Mouse (Mus musculus): ENCODE data around the gene Elf2.
A peak's percentile ranks its signal among the peaks of the same experiment; 100 is the strongest.
"Not testable (repeated sequence)": the region's sequence is repeated elsewhere in the genome, so short reads cannot be mapped to it uniquely, and the experiment has no call there.

Elf2 gene

GRCm38 (mm10) chr3:51221847-51222246, 118.6 kb downstream of the Elf2 start:
- H3K9me3 ChIP-seq (ENCODE audit: low read length) = no peaks in the 10 kb centered on the region
- no peaks in the 10 kb centered on the region for H3K27me3 ChIP-seq (ENCODE audit: insufficient read depth, low read length)
- peak overlapping the region; percentile 27 for H3K4me3 ChIP-seq (replicated peaks; ENCODE audit: low read length)
- peaks cover 70% of the 10 kb centered on the region for H3K4me1 ChIP-seq (replicated peaks; ENCODE audit: low read depth, low read length)
- H3K36me3 ChIP-seq (ENCODE audit: insufficient read depth, low read length) = peaks cover 7% of the 10 kb centered on the region
- TF ChIP-seq POU5F1 (IDR thresholded peaks at IDR 0.05; ENCODE audit: borderline replicate concordance, low read length) = no peak
- TF ChIP-seq NANOG (IDR thresholded peaks at IDR 0.05; ENCODE audit: borderline replicate concordance, low read length) = no peak
- TF ChIP-seq CTCF (conservative IDR thresholded peaks at IDR 0.05; ENCODE audit: low read length) = no peak

DNA sequence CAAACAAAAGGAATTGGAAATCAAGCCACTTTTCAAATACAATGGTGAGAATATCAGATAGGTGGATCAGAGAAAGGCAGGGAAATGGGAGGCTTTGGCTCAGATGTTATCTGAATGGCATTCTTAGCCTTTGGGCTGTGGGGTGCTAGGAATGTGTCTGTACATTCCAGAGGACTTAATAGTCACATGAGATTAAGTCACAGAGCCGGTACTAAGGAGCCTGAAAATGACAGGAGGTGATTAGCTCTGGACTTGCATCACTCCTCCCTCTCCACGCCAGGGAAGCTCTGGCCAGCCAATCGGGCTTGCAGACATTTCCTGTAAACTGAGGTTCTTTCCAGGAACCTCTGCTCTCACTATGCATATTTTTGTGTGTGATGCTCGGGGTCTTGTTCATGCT, 119.6 kb downstream of the Elf2 start:
- no peaks in the 10 kb centered on the region for H3K36me3 ChIP-seq (ENCODE audit: insufficient read depth, low read length)
- TF ChIP-seq POU5F1 (IDR thresholded peaks at IDR 0.05; ENCODE audit: borderline replicate concordance, low read length) = no peak
- no peak for TF ChIP-seq CTCF (conservative IDR thresholded peaks at IDR 0.05; ENCODE audit: low read length)
- TF ChIP-seq NANOG (IDR thresholded peaks at IDR 0.05; ENCODE audit: borderline replicate concordance, low read length) = no peak
- no peaks in the 10 kb centered on the region for H3K9me3 ChIP-seq (ENCODE audit: low read length)
- H3K4me3 ChIP-seq (replicated peaks; ENCODE audit: low read length) = no peak overlapping the region
- H3K27me3 ChIP-seq (ENCODE audit: insufficient read depth, low read length) = no peaks in the 10 kb centered on the region
- peaks cover 68% of the 10 kb centered on the region for H3K4me1 ChIP-seq (replicated peaks; ENCODE audit: low read depth, low read length)

- Histone ChIP-seq H3K4me3 (replicated peaks; ENCODE audit: low read length) (no peak overlapping the region), H3K27me3 (ENCODE audit: insufficient read depth, low read length) (no peaks in the 10 kb centered on the region), H3K9me3 (ENCODE audit: low read length) (no peaks in the 10 kb centered on the region), H3K36me3 (ENCODE audit: insufficient read depth, low read length) (no peaks in the 10 kb centered on the region), H3K4me1 (replicated peaks; ENCODE audit: low read depth, low read length) (peaks cover 78% of the 10 kb centered on the region)
- TF ChIP-seq CTCF (conservative IDR thresholded peaks at IDR 0.05; ENCODE audit: low read length) (no peak), NANOG (IDR thresholded peaks at IDR 0.05; ENCODE audit: borderline replicate concordance, low read length) (no peak), POU5F1 (IDR thresholded peaks at IDR 0.05; ENCODE audit: borderline replicate concordance, low read length) (no peak)
Observed at GRCm38 (mm10) chr3:51219213-51219612, 121.2 kb downstream of the Elf2 start.

DNA sequence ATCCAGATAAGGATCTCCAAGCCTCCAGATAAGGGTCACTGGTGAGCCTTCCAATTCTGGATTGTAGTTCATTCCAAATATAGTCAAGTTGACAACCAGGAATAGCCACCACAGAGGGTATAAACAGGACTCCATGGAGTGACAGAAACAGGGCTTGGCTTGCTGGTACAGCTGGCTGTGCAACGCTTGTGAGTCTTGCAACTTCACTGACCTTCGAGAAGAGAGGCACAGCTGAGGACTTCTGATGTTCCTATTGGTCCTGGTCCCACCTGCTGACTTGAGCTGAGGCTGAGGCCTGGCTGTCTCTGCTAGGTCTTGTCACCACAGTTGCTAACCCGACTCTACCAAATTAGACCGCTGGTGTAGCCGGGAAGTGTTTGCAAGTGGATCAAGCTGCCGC, 122.1 kb downstream of the Elf2 start:
- H3K36me3 ChIP-seq (ENCODE audit: insufficient read depth, low read length); H3K9me3 ChIP-seq (ENCODE audit: low read length); H3K27me3 ChIP-seq (ENCODE audit: insufficient read depth, low read length); H3K4me3 ChIP-seq (replicated peaks; ENCODE audit: low read length): not testable (repeated sequence)
- H3K4me1 ChIP-seq (replicated peaks; ENCODE audit: low read depth, low read length) = peaks cover 76% of the 10 kb centered on the region

DNA sequence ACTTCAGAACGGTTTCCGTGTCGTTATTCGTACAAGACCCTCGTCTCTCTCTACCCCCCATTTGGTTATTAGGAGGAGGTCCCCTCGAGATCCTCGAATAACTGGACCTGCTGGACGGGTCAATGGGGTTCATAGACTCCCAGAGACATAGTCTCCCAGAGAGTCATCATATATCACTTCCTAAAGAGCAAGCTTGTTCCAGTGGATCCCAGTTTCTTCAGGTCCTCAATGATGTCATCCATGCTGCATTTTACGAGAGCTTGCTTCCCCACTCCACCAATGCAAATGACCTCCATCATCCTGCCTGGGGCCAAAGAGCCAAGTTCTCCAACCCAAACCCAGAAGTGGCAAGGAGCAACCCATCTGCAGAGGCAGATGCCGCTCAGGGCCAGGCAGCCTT, 124.1 kb downstream of the Elf2 start:
- H3K4me1 ChIP-seq (replicated peaks; ENCODE audit: low read depth, low read length) = peaks cover 78% of the 10 kb centered on the region
- not testable (repeated sequence) for H3K36me3 ChIP-seq (ENCODE audit: insufficient read depth, low read length); H3K9me3 ChIP-seq (ENCODE audit: low read length); H3K27me3 ChIP-seq (ENCODE audit: insufficient read depth, low read length); H3K4me3 ChIP-seq (replicated peaks; ENCODE audit: low read length)

- TF ChIP-seq POU5F1 (IDR thresholded peaks at IDR 0.05; ENCODE audit: borderline replicate concordance, low read length) (no peak), CTCF (conservative IDR thresholded peaks at IDR 0.05; ENCODE audit: low read length) (no peak), NANOG (IDR thresholded peaks at IDR 0.05; ENCODE audit: borderline replicate concordance, low read length) (no peak)
- Histone ChIP-seq H3K9me3 (ENCODE audit: low read length) (no peaks in the 10 kb centered on the region), H3K4me1 (replicated peaks; ENCODE audit: low read depth, low read length) (peaks cover 78% of the 10 kb centered on the region), H3K4me3 (replicated peaks; ENCODE audit: low read length) (no peak overlapping the region), H3K36me3 (ENCODE audit: insufficient read depth, low read length) (no peaks in the 10 kb centered on the region), H3K27me3 (ENCODE audit: insufficient read depth, low read length) (no peaks in the 10 kb centered on the region)
Observed at GRCm38 (mm10) chr3:51215681-51216080, 124.8 kb downstream of the Elf2 start.

- Histone ChIP-seq H3K36me3 (ENCODE audit: insufficient read depth, low read length) (no peaks in the 10 kb centered on the region), H3K9me3 (ENCODE audit: low read length) (no peaks in the 10 kb centered on the region), H3K4me1 (replicated peaks; ENCODE audit: low read depth, low read length) (peaks cover 79% of the 10 kb centered on the region), H3K27me3 (ENCODE audit: insufficient read depth, low read length) (no peaks in the 10 kb centered on the region), H3K4me3 (replicated peaks; ENCODE audit: low read length) (no peak overlapping the region)
- TF ChIP-seq CTCF (conservative IDR thresholded peaks at IDR 0.05; ENCODE audit: low read length) (no peak), POU5F1 (IDR thresholded peaks at IDR 0.05; ENCODE audit: borderline replicate concordance, low read length) (no peak)
Observed at GRCm38 (mm10) chr3:51213111-51213510, 127.4 kb downstream of the Elf2 start.

DNA sequence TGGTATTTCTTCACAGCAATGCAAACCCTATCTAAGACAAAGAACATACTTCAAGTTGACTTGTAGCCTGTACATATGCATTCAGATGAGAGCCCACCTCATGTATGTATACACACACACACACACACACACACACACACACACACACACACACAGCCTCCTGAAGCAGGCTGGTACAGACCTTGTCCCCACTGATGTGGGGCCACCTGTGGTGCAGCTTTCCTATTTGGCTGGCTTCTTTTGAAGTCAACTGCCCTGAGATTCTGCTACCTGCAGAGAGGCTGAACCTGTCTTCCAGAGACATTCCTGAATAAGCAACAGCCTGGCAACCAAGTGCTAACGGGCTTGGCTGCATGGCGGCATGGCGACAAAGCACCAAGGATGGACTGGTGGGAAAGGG, 130.0 kb downstream of the Elf2 start:
- no peaks in the 10 kb centered on the region for H3K27me3 ChIP-seq (ENCODE audit: insufficient read depth, low read length)
- TF ChIP-seq CTCF (conservative IDR thresholded peaks at IDR 0.05; ENCODE audit: low read length) = no peak
- TF ChIP-seq POU5F1 (IDR thresholded peaks at IDR 0.05; ENCODE audit: borderline replicate concordance, low read length) = no peak
- TF ChIP-seq NANOG (IDR thresholded peaks at IDR 0.05; ENCODE audit: borderline replicate concordance, low read length) = no peak
- H3K4me3 ChIP-seq (replicated peaks; ENCODE audit: low read length) = peak overlapping the region; percentile 80
- peaks cover 75% of the 10 kb centered on the region for H3K4me1 ChIP-seq (replicated peaks; ENCODE audit: low read depth, low read length)
- H3K9me3 ChIP-seq (ENCODE audit: low read length) = no peaks in the 10 kb centered on the region
- no peaks in the 10 kb centered on the region for H3K36me3 ChIP-seq (ENCODE audit: insufficient read depth, low read length)

- no peak for TF ChIP-seq CTCF (conservative IDR thresholded peaks at IDR 0.05; ENCODE audit: low read length)
- TF ChIP-seq POU5F1 (IDR thresholded peaks at IDR 0.05; ENCODE audit: borderline replicate concordance, low read length) = no peak
- TF ChIP-seq NANOG (IDR thresholded peaks at IDR 0.05; ENCODE audit: borderline replicate concordance, low read length) = no peak
- Histone ChIP-seq H3K4me3 (replicated peaks; ENCODE audit: low read length) (peak overlapping the region; percentile 80), H3K27me3 (ENCODE audit: insufficient read depth, low read length) (no peaks in the 10 kb centered on the region), H3K4me1 (replicated peaks; ENCODE audit: low read depth, low read length) (peaks cover 70% of the 10 kb centered on the region), H3K9me3 (ENCODE audit: low read length) (no peaks in the 10 kb centered on the region), H3K36me3 (ENCODE audit: insufficient read depth, low read length) (no peaks in the 10 kb centered on the region)
Observed at GRCm38 (mm10) chr3:51209503-51210314, 130.8 kb downstream of the Elf2 start.

Data from E14TG2a.4 (cell line).